Mouse (Mus musculus) spleen, postnatal 36 days (tissue): ENCODE measurements around the gene Ccdc14.
"Not testable (repeated sequence)": the region's sequence is repeated elsewhere in the genome, so short reads cannot be mapped to it uniquely, and the experiment has no call there.

ENCODE experiments used
- DNase-seq, 2 experiments: peaks; one replicate each; pipeline ENCODE4 v3.0.0; 2022; ENCODE audit warnings: low spot score in 2 of 2, mixed read lengths in 1 of 2

Ccdc14 gene

DNA sequence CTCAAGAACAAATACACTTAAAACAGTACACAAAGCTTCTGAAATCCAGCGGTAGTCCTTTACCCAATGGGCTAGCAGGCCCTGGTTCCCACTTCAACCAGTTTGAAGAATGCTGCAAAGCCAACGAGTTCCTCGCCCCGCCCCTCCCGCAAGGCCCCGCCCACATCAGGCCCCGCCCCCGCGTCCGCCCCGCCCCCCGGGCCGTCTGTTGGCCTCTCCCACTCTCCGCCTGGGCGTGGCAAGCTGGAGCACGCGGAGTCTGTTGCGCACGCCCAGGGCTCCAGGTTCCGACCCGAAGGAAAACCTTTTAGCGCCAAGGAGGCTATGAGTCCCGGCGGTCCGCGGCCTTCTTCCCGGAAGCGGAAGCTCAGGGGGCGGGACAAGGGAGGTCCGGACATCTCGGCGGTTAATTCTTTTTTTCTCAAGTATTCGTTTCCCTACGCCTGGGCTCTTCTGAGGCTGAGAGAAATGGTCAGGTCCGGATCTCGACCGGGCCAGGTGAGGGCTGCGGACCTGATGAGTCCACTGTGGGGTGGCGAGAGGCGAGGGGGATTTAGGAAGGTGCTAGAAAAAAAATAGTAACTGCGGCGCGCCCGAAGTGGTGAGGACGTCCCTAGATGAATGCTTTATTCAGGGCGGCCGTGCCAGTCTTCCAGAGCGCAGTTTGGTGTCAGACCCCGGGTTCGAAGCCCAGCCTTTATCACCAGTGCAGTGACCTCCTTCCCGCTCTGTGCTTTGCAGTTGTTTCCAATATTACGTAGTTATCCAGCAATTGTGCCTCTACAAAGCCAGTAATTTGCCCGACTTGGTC, at the start of gene Ccdc14:
Ccdc14 (plus strand) TSS at position 283 of the 811 bp plus-strand sequence.
- DNase-seq = peak; percentile 79 to 84

GRCm38 (mm10) chr16:34643511-34644259, 46.7 kb upstream of the Ccdc14 start:
- no peak for DNase-seq

DNA sequence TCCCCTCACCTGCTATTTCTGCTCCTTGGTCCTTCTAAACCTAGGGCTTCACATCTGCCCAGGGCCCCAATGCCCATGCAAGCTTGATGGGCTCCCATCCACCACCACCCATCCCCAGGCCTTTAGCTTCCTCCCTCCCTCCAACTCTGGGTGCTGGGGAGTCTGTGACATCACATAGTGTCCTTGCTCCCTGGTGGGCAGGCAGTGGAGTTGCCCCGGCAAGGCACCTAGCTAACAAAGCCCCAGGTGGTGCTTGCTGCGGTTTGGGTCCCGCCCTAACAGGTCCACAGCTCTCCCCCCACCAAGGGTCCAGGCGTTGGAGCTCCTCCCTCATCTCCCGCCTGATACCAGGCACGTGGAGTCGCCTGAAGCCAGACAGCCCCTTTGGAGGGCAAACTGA, 40.8 kb upstream of the Ccdc14 start, which contains the start of gene Ropn1:
Ropn1 (plus strand) TSS at position 301 of the 400 bp plus-strand sequence.
- no peak for DNase-seq

- no peak for DNase-seq
Observed at GRCm38 (mm10) chr16:34653023-34653422, 37.4 kb upstream of the Ccdc14 start.

GRCm38 (mm10) chr16:34657566-34657965, 32.9 kb upstream of the Ccdc14 start:
- not testable (repeated sequence) for DNase-seq

DNA sequence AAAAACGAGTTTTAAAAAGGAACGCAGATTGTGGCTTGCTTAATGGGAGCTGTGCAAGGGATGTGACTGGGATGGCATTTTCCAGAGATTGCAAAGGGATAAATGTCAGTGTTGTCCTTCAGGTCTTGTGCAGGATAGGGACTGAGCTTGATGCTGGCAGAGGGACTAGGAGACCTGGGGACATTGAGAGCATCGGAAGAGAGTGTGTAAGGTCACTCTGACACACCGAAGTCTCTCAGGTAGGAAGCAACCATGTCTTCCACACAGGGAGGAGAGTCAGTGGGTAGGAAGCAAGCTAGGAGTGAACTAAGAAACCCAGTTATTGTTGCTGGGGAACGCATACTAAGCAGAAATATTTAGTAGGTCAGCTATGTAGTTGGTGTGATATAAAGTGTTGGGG, 32.4 kb upstream of the Ccdc14 start:
- no peak for DNase-seq

DNA sequence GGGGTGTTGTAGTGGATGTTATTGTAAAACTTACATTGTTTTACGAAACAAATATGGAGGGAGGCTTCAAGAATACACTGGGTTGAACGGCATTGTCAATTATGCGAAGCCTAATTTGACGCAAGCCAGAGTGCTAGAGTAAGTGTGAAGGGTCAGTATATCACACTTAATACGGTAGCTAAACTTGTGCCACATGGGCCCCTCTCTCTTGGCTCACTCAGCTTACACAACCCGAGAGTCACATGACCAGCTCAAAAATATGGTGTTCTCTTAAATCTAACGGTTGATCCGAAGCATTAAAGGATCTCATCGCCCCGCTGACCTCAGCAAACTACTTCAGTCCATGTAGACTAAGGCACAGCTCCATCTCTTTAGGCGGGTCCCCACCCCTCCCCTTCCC, 32.0 kb upstream of the Ccdc14 start:
- DNase-seq = no peak

GRCm38 (mm10) chr16:34664553-34664952, 25.9 kb upstream of the Ccdc14 start:
- DNase-seq = no peak

DNA sequence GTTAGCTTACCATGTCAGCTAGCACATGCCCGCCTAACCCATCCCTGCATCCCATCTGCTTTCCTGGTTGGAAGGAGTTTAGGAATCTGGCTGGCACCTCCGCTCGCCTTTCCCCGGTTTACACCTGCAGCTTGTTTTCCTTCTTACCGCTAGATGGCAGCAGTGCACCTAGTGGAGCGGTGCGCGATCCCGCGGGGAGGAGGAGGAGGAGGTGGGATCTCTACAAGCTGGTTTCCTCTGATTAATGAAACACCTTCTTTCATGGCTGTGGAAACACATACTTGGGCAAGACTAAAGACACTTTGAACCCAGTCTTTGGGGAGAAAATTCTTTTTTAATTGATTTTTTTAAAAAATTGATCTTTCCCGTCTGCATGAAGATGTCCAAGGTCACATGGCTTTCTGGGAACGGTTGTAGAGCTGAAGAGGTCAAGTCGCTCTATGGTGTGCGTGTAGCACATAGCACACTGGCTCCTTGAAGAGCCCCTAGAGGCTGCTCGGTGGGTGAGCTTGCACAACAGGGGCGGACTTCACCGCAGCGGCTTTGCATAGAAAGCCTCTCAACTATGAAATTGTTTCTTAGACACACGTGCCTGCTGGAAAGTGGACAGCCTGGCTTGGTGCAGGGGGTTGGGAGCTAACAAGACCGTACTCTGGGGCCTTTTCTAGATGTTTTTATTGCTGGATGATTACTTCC, 23.2 kb upstream of the Ccdc14 start:
- peak; percentile 43 to 45 for DNase-seq

DNA sequence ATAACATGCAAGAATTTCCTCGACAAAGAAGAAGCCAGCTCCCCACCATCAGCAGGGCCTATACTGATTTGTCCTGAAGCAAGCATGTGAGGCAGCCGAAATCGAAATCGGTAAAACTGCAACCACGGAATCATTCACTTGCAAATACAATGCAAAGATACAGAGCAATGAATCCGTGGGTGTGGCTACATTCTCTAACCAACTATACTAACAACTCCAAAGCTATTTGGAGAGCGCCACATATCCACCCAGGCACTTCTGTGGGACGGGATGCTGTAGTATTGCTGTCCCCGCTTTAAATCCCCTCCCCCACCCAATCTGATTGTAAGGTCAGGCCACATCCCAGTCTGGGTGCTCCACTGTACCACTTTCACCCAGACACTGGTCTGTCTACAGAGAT, 22.1 kb upstream of the Ccdc14 start:
- no peak for DNase-seq

- no peak for DNase-seq
Observed at GRCm38 (mm10) chr16:34671966-34672365, 18.4 kb upstream of the Ccdc14 start.

DNA sequence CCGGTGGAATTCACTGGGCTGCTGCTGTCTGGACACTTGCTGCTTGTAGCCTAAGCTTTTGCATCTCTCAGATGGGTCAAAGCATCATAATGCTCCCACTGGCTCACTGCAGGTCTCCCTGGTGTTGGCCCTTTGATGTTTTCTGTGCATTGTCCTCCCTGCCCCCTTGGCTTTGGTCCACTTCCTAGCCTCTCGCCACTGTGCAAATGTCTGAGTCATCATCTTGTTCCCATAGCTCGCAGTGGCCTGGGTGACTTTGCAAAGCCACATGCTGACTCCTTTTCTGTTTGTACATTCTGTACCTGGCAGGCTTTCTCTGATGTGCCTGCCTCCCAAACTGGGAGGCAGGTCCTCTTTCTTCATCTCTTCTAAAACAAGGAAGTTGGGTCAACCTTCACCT, 17.6 kb upstream of the Ccdc14 start:
- DNase-seq = no peak

GRCm38 (mm10) chr16:34674365-34674764, 16.1 kb upstream of the Ccdc14 start:
- no peak for DNase-seq

DNA sequence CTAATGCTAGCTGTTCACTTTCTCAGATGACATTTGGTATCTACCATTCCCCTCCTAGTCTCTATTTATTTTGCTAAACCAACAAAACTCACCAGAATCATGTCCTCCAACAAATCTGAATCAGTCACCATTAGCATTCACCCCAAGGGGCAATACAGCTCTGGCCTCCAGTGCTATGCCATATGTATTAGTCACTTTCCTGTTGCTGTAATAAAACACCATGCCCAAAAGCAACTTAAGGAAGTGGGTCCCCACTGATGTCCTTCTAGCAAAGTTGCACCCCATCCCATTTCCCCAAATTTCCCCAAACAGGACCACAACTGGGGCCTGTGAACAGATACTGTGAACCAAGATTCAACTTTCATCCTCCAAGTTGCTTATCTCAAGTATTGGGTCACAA, 8.6 kb upstream of the Ccdc14 start:
- no peak for DNase-seq

DNA sequence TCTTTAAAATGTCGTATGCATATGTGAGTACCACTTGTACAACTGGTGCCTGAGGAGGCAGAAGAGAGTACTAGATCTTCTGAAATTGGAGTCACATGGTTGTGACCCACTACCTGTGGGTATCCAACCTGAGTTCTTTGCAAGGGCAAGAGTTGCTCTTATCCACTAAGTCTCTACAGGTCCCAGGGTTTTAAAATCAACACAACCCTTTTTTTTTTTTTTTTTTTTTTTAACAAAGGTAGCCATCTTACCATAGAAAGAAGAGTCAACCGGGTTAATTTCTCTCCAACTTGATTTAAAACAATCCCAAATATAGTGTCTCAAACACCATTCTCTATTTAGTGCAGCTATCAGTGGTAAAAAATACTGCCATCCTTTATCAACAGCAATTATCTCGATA, 537 bp upstream of the Ccdc14 start:
- DNase-seq = no peak

DNA sequence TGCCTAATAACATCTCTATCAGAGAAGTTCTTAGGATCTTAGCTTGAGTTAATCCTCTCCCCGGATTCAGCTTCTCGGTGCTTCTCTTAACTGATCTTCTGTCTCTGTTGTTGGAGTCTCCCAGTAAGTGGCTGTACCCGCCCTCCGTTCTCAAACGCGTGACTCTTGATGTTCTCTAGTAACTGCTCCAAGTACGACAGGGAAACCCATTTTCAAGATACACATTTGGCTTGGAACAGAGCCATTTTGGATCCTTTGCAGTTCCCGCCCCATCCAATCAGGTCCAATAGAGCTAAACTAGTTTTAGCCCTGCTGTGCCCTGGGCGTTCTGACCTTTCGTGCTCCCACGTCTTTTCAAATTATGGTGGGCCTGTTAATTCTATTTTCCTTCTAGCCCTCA, 740 bp downstream of the Ccdc14 start:
- no peak for DNase-seq

DNA sequence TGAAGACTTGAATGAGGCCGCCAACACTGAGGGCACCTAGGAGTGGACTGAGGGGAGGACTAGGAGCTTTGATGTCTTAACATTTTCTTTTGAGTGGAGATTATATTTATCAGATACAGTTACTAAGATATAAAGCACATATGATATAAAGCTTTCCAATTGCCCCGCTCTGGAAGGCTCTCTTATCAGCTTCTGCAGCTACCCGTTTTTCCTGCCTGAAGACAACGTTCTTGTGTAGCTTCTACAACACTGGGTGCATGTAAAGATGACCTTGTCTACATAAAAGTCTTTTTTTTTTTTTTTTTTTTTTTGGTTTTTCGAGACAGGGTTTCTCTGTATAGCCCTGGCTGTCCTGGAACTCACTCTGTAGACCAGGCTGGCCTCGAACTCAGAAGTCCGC, 4.1 kb downstream of the Ccdc14 start:
- no peak for DNase-seq

- not testable (repeated sequence) for DNase-seq
Observed at GRCm38 (mm10) chr16:34698721-34699120, 8.3 kb downstream of the Ccdc14 start.

- DNase-seq = peak; percentile 33 to 50
Observed at GRCm38 (mm10) chr16:34700165-34700827, 9.9 kb downstream of the Ccdc14 start.

DNA sequence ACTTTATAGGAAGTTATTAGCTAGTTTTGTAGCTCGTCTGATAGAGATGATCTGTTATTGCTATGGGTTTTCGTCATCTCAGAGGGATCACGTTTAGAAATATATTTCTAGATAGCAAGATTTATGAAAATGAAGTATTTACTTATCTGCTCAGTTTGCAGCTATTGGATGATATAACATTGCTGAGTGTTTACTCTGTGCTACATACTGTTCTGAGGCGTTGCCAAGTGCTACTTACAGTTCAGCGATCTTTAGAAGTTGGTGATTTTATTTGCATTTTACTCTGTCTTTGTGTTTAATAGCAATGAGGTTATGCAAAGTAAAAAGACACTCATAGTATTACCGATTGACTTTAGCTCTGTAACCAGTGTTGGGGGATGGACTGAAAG, 10.4 kb downstream of the Ccdc14 start:
- no peak for DNase-seq

- no peak for DNase-seq
Observed at GRCm38 (mm10) chr16:34706019-34706418, 15.6 kb downstream of the Ccdc14 start.

DNA sequence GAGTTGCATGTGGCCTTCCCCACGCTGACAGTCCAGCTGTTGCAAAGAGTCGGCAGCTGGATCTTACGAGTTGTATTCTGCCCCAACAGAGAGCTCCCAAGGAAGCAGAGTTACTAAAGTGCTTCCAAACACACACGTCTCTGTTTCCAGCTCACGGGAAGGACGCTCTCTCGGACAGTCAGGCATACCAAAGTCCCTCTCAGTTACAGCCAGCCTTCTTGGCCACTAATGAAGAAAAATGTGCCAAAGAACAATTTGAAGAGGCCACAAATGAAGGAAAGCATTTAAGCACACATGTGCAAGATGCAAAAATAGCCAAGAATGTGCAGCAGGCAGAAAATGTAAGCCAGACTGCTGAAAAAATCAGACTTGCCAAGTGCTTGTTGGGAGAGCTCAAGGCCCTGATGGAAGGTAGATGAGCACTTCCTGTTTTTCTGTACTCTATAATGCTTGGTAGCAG, 16.1 kb downstream of the Ccdc14 start:
- peak in 1 of 2 experiments; percentile 5 for DNase-seq
